Mouse (Mus musculus) cortical plate, adult 2 months (tissue): ENCODE data around the gene Ttc26. TPM values are rescaled to one million over a fixed set of nuclear protein-coding genes. Genes with fewer than 3 reads are reported as not detected.

Experiments used
- H3K27ac ChIP-seq: fragments of 200-500 bp; 2 replicates; pipeline ENCODE4 v1.5.1; 2012; ENCODE audit warnings: low read length, control low read depth, inconsistent platforms; ENCODE audit not compliant: insufficient read depth
- H3K4me1 ChIP-seq: fragments of 200-500 bp; 2 replicates; pipeline ENCODE4 v1.6.1; 2011; ENCODE audit warnings: low read length; ENCODE audit not compliant: control insufficient read depth, insufficient read depth
- H3K4me3 ChIP-seq: fragments of 200-500 bp; 2 replicates; pipeline ENCODE4 v1.5.1; 2011; ENCODE audit warnings: mild to moderate bottlenecking, low read length, control low read depth; ENCODE audit not compliant: insufficient read depth
- CTCF ChIP-seq: fragments of 200-500 bp; IDR thresholded peaks from 2 replicates; pipeline ENCODE4 v1.5.1; 2011; ENCODE audit warnings: mild to moderate bottlenecking, control low read depth, low read length; ENCODE audit not compliant: insufficient read depth; ENCODE audit errors: extremely low read depth
- POLR2A ChIP-seq: fragments of 200-500 bp; IDR thresholded peaks from 2 replicates; pipeline ENCODE4 v1.6.1; 2011; ENCODE audit warnings: mild to moderate bottlenecking, low read length, control low read depth; ENCODE audit not compliant: insufficient read depth; ENCODE audit errors: extremely low read depth
- polyA plus RNA-seq: library from polyadenylated mRNA; depleted of rRNA; stranded (reverse); fragments of >200 nt; gene quantifications from 2 replicates; pipeline ENCODE4 v1.2.3, GENCODE M21; 2012; rRNA removed

The Ttc26 gene
- polyA plus RNA-seq, 1 experiment = 5.9 TPM

- TF ChIP-seq POLR2A (no peak), CTCF (no peak)
Observed at GRCm38 (mm10) chr6:38458075-38458474, 76.8 kb downstream of the Ttc26 start.

GRCm38 (mm10) chr6:38469591-38469990, 88.3 kb downstream of the Ttc26 start:
- Histone ChIP-seq H3K27ac (no peak overlapping the region), H3K4me3 (no peak overlapping the region), H3K4me1 (no peaks in the 10 kb centered on the region)
- no peak for TF ChIP-seq CTCF
- no peak for TF ChIP-seq POLR2A

More at GRCm38 (mm10) chr6:38458075-38458474, 76.8 kb downstream of the Ttc26 start:
- Histone ChIP-seq H3K27ac (no peak overlapping the region), H3K4me3 (no peak overlapping the region), H3K4me1 (no peaks in the 10 kb centered on the region)

Other genes with a start within 250 kb of the Ttc26 start
- gene D630045J12Rik, start 127.5 kb upstream of the Ttc26 start, polyA plus RNA-seq = 19.5 and 20.4 TPM in 2 replicates
- gene Zc3hav1l, start 82.2 kb upstream of the Ttc26 start, polyA plus RNA-seq = 3.3 and 3.4 TPM in 2 replicates
- gene Zc3hav1, start 26.9 kb upstream of the Ttc26 start, polyA plus RNA-seq = 3.3 and 3.5 TPM in 2 replicates
- gene Ubn2, start 52.5 kb downstream of the Ttc26 start, polyA plus RNA-seq = 21.9 TPM in 2 replicates
- gene Fmc1, start 152.0 kb downstream of the Ttc26 start, polyA plus RNA-seq = 127 and 132 TPM in 2 replicates
- gene Luc7l2, start 169.9 kb downstream of the Ttc26 start, polyA plus RNA-seq = 167 and 188 TPM in 2 replicates